Mouse (Mus musculus): ENCODE data around the gene Gsta2.
"Not testable (repeated sequence)": the region's sequence is repeated elsewhere in the genome, so short reads cannot be mapped to it uniquely, and the experiment has no call there.

DNA sequence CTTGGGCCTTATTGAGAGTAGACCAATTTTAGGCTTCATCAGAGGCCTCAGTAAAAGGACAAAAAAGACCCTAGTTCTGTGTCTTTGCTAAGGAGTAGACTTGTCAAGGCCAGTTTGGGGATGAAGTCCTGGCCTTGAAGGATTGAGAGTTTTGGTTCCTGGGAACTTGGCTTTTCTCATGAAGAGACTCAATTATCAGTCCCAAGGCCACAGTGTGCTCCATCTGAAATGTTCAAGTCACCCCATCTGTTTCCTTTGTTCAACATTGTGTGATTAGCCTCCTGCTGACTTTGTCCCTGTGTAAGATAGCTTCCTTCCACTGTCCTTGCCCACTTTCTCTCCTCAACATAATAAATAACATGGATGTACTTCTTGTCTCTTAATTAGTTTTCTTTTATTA, 5.6 kb downstream of the Gsta2 start:
- TF ChIP-seq POLR2A (IDR thresholded peaks at IDR 0.05; ENCODE audit: borderline replicate concordance, control insufficient read depth, low read depth, low read length); CTCF (IDR thresholded peaks at IDR 0.05; ENCODE audit: control insufficient read depth, insufficient read depth, low read length): not testable (repeated sequence)
